Mouse (Mus musculus) CD8-positive naive resting alpha-beta T cell, adult 2 months (primary cell): ENCODE measurements around the gene Enpp6.
"Not testable (repeated sequence)": the region's sequence is repeated elsewhere in the genome, so short reads cannot be mapped to it uniquely, and the experiment has no call there.

Source experiments
- DNase-seq, 2 experiments: peaks; one replicate each; pipeline ENCODE4 v3.0.0; 2022; ENCODE audit warnings: low read depth in 2 of 2, low spot score in 2 of 2

The Enpp6 gene

GRCm38 (mm10) chr8:46995931-46996664 lies 9.4 kb downstream of the Enpp6 start:
- DNase-seq = no peak

- DNase-seq = no peak
Measured at GRCm38 (mm10) chr8:47005676-47006075, 19.0 kb downstream of the Enpp6 start.

- DNase-seq = no peak
Measured at GRCm38 (mm10) chr8:47006785-47007184, 20.1 kb downstream of the Enpp6 start.

GRCm38 (mm10) chr8:47008220-47008773 lies 21.6 kb downstream of the Enpp6 start:
- no peak for DNase-seq

GRCm38 (mm10) chr8:47016268-47016946 lies 29.7 kb downstream of the Enpp6 start:
- peak; percentile 24 to 29 for DNase-seq

GRCm38 (mm10) chr8:47021135-47021555 lies 34.5 kb downstream of the Enpp6 start:
- DNase-seq = no peak

GRCm38 (mm10) chr8:47024612-47025011 lies 37.9 kb downstream of the Enpp6 start:
- DNase-seq = no peak

GRCm38 (mm10) chr8:47026841-47027490 lies 40.3 kb downstream of the Enpp6 start:
- DNase-seq = no peak

GRCm38 (mm10) chr8:47028474-47028873 lies 41.8 kb downstream of the Enpp6 start:
- DNase-seq = no peak

- DNase-seq = no peak
Measured at GRCm38 (mm10) chr8:47030321-47030720, 43.6 kb downstream of the Enpp6 start.

GRCm38 (mm10) chr8:47032081-47032480 lies 45.4 kb downstream of the Enpp6 start:
- DNase-seq = no peak

- no peak for DNase-seq
Measured at GRCm38 (mm10) chr8:47033976-47034375, 47.3 kb downstream of the Enpp6 start.

- no peak for DNase-seq
Measured at GRCm38 (mm10) chr8:47036501-47036900, 49.8 kb downstream of the Enpp6 start.

GRCm38 (mm10) chr8:47037405-47037804 lies 50.7 kb downstream of the Enpp6 start:
- no peak for DNase-seq

GRCm38 (mm10) chr8:47040215-47040614 lies 53.5 kb downstream of the Enpp6 start:
- DNase-seq = not testable (repeated sequence)

GRCm38 (mm10) chr8:47046340-47046739 lies 59.7 kb downstream of the Enpp6 start:
- no peak for DNase-seq

- DNase-seq = no peak
Measured at GRCm38 (mm10) chr8:47047146-47047545, 60.5 kb downstream of the Enpp6 start.

- DNase-seq = no peak
Measured at GRCm38 (mm10) chr8:47048584-47048983, 61.9 kb downstream of the Enpp6 start.

- DNase-seq = no peak
Measured at GRCm38 (mm10) chr8:47052643-47053042, 66.0 kb downstream of the Enpp6 start.

- no peak for DNase-seq
Measured at GRCm38 (mm10) chr8:47056086-47056485, 69.4 kb downstream of the Enpp6 start.

- DNase-seq = no peak
Measured at GRCm38 (mm10) chr8:47058526-47058925, 71.8 kb downstream of the Enpp6 start.

- DNase-seq = no peak
Measured at GRCm38 (mm10) chr8:47058971-47059370, 72.3 kb downstream of the Enpp6 start.
